Mouse (Mus musculus) hindlimb bud, embryonic 11.5 days (tissue): Measurements from ENCODE around the gene Tbc1d10c.
"Not testable (repeated sequence)": the region's sequence is repeated elsewhere in the genome, so short reads cannot be mapped to it uniquely, and the experiment has no call there.

Experiments
- DNase-seq: peaks from one replicate; pipeline ENCODE4 v3.0.0-alpha.2; 2012; ENCODE audit warnings: low read depth, low spot score; ENCODE audit errors: extremely low spot score

The Tbc1d10c gene

GRCm38 (mm10) chr19:4146366-4147021 is 44.6 kb downstream of the Tbc1d10c start:
- DNase-seq = no peak

- DNase-seq = no peak
These were observed 45.1 kb downstream of the Tbc1d10c start for GRCm38 (mm10) chr19:4145936-4146335.

DNA sequence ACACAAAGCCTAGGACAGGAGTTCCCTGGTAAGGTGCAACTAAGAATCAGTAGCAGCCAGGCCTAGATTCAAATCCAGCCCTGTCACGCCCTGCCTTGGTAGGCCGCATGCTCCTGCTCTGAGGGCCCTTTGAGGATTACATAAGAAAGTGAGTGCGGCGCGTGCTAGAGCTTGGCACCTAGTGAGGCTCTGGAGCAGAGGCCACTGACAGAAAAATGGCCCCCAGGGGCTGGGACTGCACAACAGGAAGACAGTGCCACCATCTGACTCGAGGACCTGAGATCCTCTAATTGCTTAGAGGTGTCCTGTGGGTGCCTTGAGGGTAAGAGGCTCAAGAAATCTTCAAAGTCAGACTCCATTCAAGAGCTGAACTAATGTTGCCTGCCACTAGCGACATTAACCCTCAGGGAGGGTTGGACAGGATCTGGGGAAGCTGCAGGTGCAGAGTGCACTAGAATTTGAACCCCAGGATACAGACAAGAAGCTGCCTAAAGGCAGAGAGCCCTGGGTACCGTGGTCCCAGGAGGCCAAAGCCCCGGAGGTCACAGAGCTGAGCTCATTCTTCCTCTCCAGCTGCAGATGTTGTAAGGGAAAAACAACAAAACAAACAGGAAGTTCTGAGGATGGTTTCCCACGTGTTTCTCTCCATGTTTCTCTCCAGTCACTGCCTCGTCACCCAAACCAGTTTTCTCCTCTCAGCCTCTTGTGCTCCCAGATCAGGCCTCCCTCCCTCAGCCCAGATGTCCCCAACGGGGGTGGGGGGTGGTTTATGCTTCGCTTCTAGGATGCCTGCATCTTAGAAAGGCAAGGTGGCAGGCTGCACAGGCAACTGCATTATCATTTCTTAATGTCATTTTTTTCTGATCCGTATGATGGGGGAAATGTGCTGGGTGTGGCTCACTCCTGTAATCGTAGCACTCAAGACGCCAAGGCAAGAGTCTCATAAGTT is 46.3 kb downstream of the Tbc1d10c start:
- DNase-seq = no peak

GRCm38 (mm10) chr19:4143759-4144268 is 47.3 kb downstream of the Tbc1d10c start, which contains the start of gene Cabp4:
TSS of gene Cabp4 (minus strand) at chr19:4144033.
- DNase-seq = no peak

GRCm38 (mm10) chr19:4142416-4143173 is 48.5 kb downstream of the Tbc1d10c start:
- no peak for DNase-seq

- no peak for DNase-seq
These were observed 50.9 kb downstream of the Tbc1d10c start for GRCm38 (mm10) chr19:4140147-4140546.

- no peak for DNase-seq
These were observed 51.6 kb downstream of the Tbc1d10c start, which contains the start of gene Gpr152 for GRCm38 (mm10) chr19:4139446-4139845. TSS of gene Gpr152 (plus strand) at chr19:4139787.

DNA sequence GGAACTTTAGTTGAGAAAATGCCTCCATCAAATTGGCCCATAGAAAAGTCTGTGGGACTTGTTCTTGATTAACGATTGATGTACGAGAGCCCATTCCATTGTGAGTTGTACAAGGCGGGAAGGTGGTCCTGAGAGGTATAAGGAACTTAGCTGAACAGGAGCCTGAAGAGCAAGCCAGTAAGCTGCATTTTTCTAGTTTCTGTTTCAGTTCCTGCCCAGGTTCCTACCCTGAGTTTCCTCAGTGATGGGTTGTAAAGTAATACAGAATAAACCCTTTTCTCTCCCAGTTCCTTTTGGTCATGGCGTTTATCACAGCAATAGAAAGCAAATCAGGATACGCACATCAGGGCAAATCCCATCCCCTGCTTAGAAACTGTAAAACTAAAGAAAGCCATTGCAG is 53.2 kb downstream of the Tbc1d10c start:
- DNase-seq = no peak

DNA sequence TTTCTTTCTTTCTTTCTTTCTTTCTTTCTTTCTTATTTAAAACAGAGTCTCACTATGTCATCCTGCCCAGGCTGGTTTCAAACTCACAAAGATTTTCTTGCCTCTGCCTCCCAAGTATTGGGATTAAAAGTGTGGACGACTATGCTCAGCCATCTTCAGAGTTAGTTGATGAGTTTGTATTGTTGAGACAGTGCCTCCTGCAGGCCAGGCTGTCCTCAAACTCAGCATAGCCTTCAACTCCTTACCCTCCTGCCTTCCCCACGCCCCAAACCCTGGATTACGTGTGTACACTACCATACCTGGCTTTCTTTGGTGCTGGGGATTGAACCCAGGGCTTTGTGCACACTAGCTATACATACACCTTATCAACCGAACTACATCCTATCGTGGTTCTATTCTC is 54.6 kb downstream of the Tbc1d10c start:
- DNase-seq = no peak

DNA sequence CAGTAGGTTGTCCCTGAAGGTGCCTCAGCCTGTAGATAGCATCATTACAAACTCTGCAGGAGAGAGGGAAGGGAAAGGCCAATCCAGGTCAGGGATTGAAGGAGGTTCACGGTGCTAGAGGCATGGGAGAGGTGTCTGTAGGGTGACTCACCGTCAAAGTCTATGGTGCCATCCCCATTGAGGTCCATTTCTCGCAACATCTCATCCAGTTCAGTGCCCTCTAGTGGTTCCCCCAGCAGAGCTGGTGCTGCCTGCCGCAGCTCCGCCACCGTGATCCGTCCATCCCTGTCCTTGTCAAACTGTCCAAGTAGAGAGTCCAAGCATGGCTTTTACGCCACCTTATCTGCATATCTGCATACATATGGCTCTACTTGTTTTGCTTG is 55.1 kb downstream of the Tbc1d10c start:
- DNase-seq = not testable (repeated sequence)

DNA sequence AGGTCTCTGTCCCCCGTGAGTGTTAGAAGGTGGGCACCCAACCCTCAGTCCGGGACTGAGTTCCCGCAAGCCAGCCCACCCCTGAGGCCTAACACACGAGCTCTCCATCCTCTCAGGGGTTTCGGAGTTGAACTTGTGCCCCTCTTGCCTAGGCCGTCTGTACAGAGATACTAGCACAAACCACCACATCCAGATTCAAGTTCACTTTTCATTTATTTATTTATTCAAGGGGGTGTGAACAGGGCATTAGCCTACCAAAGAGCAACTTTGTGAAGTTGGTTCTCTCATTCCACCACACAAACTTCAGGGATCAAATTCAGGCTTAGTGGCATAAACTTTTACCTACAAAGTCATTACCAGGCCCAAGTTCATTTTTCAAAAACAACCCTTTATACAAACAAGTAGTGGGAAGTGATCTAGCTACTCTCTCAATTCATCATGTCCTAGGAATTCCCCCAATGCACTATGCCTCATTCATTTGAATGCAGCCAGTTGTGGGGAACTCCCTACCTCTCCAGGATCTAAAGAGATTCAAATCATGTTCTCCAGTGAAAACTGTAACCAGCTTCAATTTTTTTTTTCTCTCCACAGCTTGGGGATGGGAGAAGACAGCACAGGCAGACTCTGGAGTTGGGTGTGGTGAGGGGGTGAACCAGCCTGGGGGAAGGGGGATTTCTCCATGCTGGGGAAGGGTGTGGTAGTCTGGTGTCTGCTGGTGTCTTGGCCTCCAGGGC is 55.7 kb downstream of the Tbc1d10c start:
- DNase-seq = not testable (repeated sequence)

- DNase-seq = no peak
These were observed 56.7 kb downstream of the Tbc1d10c start for GRCm38 (mm10) chr19:4134354-4134753.
